Mouse (Mus musculus) thymus, adult 2 months (tissue): ENCODE results near the gene Prkcb.

Source experiments
- CTCF ChIP-seq: fragments of 200-500 bp; IDR thresholded peaks from 2 replicates; pipeline ENCODE4 v1.5.1; 2012; ENCODE audit warnings: mild to moderate bottlenecking, control low read depth, low read length, moderate library complexity, borderline replicate concordance; ENCODE audit not compliant: control insufficient read depth, poor library complexity, insufficient read depth; ENCODE audit errors: extremely low read depth
- POLR2A ChIP-seq: fragments of 200-500 bp; IDR thresholded peaks from 2 replicates; pipeline ENCODE4 v1.6.1; 2012; ENCODE audit warnings: mild to moderate bottlenecking, low read length, control low read depth, moderate library complexity; ENCODE audit not compliant: control insufficient read depth, poor library complexity, insufficient read depth; ENCODE audit errors: extremely low read depth

DNA sequence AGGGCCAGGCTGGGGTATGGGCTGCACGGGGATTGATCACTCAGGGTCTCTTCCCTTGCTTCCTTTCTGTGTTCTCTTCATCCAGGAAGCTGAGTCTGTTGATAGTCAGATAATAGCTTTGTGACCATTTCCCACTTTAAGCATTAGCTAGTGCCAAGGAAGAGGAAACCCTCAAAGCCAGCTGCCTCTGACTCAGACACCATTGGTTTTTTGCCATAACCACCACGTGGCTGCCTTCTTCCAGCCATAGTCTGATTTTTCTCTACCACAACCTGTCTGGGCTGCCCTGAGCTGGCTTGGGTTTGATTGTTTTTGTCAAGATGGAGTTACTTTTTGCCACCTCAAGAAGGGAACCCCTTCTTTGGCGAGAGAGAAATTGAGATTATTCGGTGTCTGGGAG lies 41.0 kb downstream of the Prkcb start:
- TF ChIP-seq POLR2A: no peak
- TF ChIP-seq CTCF: no peak
